Mouse (Mus musculus) cerebellum, adult 9-11 months (tissue): ENCODE results near the gene Fam98b.

Source experiments
- DNase-seq: peaks from one replicate; pipeline ENCODE4 v3.0.0; 2022

Gene Fam98b

DNA sequence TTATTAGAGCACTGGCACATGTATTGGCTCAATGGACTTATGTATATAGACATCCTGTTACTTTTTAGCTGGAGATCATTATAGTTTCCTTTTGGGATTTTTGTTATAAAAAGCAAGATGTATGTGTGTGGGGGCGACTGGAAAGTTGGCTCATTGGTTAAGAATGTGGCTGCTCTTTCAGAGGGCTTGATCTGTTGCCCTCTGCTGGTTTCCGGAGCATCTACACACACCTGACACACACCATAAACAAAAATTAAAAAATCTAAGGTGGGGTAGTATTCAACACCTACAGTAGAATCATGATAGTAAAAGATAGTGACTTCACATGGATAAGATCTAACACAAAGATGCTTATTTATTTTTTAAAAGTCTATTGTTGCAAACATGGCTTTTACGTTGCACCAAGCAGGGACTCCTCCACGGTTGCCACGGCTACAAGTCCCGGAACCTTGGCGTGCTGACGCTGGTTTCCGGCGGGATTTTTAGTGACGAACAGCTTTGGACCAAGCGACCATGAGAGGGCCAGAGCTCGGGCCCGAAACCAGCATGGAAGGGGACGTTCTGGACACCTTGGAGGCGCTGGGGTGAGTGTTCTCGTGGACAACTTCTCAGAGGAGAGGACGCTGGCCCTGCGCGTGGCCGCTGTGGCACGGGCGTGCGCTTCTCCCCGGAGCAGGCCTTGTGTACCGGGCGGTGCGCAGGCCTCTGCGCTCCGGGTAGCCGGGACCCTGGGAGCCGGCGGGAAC is at the start of gene Fam98b:
Fam98b (plus strand) TSS at position 485 of the 746 bp plus-strand sequence.
- peak; percentile 83 for DNase-seq

DNA sequence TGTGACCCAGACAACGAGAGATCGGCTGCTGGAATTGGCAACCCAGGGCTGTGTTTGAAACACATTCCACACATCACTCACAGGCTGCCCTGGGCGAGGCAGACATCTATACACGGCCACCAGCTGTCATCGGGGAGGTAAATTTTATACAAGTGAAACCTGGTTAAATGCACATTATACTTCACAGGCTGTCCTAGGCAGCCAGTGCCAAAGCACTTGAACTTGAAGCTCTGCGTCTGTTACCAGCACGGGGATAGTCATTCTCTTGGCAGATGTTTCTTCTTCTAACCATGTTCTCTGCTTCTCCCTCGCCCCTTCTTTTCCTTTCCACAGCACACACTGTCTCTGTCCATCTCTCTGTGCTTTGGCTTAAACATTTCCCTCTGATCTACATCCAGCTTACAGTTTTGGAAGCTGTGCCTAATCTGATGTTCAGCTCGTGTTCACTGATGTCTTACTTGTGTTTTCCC is 48.6 kb upstream of the Fam98b start:
- DNase-seq: no peak

DNA sequence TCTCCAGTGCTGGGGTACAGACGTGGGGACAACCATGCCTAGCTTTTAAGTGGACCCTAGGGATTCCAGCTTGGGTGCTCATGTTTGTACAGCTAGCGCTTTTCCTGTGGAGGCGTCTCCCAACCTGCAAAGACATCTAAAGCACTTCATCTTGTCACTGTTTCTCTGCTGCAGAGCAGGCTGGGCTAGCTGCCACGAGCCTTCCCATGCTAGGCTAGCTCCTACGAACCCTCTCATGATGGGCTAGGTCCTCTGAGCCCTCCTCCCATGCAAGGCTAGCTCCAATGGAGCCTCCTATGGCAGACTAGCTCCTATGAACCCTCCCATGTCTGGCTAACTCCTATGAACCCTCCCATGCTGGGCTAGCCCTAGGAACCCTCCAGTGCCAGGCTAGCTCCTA is 46.2 kb upstream of the Fam98b start:
- DNase-seq: no peak

DNA sequence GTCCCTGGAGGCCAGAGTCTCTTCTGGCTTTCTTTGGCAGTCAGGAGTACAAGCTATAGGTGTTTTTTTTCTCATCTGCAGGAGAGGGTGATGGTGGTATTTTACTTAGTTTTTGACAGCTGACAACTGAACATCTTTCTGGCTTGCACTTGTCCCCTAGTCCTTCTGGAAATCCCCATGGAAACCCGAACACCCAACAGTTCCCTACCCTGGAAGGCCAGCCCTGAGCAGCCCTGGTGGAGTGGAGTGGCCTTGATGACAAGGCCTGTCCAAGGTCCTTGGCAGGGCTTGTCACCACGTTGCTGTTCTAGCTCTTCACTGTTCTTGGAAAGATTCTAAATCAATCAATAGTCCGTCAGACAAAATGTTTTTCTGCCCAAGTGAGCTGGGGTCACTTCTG is 45.0 kb upstream of the Fam98b start:
- no peak for DNase-seq

DNA sequence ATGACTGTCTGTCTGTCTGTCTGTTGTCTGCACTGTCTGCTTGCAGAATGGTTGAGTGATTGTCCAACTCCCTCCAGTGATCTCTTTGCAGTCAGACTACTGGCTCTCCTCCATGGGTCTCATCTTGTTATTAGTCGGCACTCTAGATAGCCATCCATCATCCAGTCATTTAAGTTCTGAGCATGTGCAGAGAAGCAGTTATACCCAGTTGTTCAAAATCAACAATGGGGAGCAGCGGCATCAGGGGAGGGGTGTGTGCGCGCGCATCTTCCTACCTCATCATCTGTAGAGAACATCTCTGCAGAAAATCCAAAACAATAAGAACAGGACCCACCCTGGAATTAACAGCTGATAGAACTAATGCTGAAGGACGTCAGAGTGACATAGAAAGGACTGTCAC is 44.5 kb upstream of the Fam98b start:
- no peak for DNase-seq

DNA sequence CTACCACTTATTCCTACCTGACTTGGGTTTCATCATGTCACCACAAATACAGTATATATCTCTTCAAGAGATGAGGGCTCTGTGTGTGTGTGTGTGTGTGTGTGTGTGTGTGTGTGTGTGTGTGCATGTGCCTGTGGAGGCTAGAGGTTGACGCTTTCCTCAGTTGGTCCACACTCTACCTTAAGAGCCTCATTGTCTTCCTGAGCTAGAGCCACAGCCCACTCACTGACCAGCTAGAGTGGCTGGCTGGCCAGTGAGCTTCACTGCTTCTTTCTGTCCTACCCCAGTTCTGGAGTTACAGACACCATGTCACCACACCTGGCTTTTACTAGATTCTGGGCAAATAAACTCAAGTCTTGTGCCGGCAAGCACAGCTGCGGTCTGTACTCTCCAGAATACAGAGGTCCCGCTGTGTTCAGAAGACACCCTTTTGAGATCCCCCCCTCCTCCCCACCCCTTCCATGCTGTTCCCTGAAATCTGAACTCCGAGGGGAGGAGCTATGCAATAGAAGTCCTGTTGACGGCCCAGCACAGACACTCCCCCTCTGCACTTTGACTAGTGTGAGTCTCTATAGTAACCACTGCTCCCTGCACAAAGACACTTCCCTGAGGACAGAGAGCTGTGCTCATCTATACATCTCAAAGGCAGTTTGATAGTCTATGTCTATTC is 39.0 kb upstream of the Fam98b start:
- no peak for DNase-seq

DNA sequence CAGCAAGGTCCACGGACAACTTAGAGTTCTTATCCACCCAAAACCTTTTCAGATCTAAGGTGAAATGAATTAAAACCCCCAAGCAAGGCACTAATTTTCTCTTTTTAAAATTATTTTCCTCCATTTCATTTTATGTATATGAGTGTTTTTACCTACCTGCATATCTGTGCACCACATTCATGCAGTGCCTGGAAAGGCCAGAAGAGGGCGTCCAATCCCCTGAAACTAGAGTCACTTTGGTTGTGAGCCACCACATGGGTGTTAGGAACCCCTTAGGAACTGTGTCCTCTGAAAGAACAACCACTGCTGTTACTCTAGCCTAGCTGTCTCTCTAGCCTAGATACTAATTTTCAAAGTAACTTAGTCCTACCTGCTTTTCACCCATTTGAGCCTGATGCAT is 33.4 kb upstream of the Fam98b start:
- DNase-seq: no peak

DNA sequence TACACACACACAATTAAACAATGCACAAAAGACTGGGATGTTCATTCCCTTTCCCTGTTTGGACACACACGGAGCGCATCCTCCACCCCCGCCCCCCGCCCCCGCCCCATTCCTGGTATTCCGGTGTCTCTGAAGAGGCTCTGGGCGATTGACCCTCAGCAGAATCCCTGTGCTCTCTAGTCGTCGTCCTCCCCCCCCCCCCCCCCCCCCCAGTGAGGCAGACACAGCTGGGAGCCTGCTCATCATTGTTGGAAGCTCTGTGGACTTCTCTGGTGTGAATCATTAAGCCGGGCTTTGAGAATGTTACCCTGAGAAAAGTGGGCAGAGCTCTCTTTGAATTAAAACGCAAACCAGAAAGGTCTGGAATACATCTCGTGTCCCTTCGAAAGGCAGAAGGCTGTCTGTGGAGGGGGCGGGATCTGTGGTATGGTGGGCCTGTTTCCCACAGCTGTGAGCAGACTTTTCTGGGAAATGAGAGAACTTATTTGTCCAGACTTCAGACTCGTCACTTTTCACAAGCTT is 31.8 kb upstream of the Fam98b start:
- DNase-seq: no peak

DNA sequence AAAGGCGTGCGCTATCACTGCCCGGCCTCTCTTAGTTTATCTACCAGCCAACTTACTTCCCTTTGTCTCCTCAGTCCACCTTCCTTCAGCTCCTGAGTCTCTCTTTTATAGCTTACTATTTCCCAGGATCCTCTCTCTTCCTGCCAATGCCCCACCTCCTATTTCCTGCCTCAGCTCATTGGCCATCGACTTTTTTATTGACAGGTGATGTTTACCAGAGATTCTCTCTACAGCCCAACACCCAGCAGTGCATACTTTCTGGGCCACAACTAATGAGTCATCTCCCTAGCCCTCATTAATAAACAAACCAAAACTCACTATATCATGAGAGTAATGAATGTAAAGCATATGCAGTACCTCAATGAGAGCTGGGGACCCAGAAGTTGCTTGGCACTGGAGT is 30.0 kb upstream of the Fam98b start:
- DNase-seq: no peak

DNA sequence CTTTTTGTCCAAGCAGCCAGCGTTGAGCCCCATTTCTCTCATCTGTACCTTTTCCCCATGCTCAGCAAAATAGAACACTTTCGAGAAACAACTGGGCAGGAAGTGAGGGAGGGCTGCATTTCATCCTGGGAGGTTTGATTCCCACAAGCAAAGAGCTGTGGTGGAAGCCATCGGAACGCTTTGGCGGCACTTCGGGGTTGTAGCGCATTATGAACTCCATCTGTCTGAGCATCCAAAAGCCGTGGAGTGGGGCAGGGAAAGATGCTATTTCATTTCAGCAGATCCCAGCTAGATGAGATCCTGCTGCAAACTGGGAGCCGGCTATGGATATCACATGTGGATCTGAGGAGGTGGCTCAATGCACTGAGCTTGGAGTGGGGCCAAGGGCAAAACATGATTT is 26.9 kb upstream of the Fam98b start:
- no peak for DNase-seq

DNA sequence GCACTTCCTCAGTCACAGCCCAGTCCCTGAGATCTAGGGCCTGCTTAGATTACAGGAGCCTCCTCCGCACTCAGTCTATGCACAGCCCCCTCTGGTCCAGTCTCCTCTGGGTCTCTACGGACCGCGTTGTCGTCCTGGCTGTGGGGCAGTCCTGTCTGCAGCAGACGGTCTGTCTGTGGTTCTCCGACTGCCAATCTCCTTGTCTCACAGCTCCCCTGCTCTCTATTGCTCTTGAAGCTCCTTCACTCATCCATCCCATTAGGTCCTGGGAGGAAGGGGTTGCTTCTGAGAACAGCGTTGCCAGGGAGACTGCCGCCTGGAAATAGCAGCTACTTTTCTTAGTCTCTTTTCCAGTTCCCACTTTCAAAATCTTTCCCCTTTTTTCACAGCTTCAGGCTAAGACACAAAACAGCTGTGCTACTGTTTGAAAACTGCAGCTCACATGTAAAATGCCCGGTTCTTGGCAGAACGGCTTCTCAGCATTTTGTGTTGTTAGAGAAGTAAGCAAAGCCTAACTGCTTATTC is 20.9 kb upstream of the Fam98b start:
- no peak for DNase-seq

DNA sequence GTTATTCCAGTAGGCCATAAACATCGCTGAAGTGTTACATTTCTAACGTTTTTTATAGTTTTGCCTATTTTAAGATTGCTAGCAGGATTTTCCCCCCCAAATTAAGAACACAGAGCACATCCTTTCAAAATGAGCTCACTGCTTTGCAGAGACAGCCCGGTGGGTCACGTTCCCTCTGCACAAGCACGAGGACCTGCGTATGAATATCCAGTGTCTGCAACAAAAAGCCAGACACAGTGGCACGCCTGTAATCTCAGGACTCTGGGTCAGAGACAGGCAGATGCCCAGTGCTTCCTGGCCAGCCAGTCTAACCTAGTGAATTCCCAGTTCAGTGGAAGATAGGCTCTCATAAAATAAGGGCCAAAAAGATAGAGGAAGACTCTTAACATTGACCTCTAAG is 19.3 kb upstream of the Fam98b start:
- DNase-seq: no peak

DNA sequence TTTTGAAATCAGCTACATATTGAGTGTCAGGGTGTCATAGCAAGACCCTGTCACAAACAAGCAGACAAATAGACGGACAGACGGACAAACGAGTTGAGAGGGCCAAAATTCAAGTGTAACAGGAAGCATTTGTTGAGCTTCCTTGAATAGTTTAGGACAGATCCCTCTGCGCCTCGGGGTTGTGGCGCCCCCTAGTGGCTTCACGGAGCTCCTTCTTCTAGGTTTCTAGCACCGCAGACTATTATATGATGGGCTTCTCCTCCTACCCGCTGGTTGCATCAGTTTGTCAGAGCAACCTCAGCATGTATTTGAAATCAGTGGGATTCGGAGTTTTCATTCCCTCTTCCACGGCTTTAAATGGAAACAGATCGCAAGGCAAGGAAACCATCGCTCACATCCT is 18.3 kb upstream of the Fam98b start:
- DNase-seq: peak; percentile 54

DNA sequence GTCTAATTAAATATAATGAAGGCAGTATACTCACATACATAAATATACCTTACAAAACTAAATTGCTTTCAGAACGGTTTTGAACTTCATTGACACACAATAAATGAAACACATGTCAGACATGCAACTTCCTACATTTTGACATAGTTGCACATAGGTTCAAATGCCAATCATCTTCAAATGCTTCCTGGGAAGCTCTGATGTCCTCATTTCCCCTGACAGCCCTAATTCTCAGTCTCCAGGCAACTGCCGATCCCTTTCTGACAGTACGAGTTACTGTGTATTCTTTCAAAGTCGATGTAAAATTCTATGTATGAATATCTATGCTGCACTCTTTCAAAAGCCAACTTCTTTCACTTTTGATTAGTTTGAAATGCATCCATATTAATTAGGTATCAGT is 7.6 kb upstream of the Fam98b start:
- no peak for DNase-seq

DNA sequence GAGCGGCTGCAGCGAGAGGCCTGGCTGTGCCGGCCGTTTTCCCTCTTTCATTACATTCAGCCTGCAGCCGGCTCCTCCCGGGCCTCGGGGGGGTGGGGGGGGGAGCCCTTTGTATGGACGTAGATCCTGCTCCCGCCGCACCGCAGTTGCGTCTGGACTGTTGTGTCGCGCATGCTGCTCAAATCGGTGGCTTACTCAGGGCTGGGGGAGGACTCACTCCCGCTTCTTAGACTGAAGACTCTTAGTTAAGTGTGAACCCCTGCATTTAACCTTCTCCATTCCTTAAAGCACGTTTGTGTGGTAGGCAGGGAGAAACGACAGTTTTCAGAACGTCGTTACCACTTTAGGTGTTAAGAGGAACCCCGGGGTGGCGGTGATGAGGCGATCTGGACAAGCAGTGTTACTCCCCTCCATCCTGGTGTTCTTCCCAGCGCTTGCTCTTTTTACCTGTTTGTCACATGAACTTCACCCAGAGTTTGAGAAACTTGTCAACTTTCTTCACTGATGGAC is 517 bp downstream of the Fam98b start:
- no peak for DNase-seq

DNA sequence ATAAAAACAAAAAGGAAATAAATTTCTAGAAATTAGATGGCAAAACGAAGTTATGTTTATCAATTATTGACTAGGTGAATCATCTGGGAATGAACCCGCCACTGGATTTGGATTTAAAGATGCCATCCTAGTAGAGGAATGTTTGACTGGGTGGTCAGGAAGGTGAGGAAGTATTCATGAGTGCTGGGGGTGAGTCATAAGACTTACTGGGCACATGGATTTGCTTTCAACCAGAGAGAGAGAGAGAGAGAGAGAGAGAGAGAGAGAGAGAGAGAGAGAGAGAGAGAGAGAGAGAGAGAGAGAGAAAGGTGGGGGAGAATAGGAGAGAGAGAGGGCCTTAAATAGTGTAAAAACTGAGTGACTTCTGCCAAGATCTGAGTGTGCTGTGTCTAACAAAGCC is 5.9 kb downstream of the Fam98b start:
- no peak for DNase-seq

DNA sequence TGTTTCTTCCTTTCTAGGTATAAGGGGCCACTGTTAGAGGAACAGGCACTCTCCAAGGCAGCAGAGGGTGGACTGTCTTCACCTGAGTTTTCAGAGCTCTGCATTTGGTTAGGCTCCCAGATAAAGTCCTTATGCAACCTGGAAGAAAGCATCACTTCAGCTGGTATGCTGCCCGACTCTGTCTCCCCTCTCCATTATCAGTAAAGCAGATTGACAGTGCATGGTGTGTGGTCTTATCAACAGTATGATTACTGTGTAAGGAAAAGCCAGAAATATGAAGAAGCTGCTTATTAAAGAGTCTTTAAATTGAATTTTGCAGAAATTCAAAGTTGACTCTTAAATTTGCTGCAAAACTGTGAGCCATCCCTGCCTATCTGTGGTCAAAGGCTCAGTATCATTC is 8.1 kb downstream of the Fam98b start:
- DNase-seq: no peak

DNA sequence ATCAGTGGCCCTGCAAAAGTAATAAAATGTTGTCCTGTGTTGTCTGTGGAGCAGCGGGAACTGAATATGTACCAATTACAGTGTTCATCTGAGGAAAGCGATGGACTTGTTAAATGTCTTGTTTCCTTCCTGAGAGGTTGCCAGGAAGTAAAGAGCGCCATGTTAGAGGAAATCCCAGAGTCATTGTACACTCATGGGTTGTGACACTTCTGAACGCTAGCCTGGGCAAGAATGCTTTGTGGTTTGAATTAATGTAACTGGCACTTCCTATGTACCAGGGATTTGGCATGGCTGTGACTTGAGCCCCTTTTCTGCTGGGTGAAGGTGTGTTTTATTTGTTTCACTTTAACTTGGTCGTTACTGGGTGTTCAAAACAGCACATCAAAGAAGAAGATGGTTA is 12.6 kb downstream of the Fam98b start:
- no peak for DNase-seq

DNA sequence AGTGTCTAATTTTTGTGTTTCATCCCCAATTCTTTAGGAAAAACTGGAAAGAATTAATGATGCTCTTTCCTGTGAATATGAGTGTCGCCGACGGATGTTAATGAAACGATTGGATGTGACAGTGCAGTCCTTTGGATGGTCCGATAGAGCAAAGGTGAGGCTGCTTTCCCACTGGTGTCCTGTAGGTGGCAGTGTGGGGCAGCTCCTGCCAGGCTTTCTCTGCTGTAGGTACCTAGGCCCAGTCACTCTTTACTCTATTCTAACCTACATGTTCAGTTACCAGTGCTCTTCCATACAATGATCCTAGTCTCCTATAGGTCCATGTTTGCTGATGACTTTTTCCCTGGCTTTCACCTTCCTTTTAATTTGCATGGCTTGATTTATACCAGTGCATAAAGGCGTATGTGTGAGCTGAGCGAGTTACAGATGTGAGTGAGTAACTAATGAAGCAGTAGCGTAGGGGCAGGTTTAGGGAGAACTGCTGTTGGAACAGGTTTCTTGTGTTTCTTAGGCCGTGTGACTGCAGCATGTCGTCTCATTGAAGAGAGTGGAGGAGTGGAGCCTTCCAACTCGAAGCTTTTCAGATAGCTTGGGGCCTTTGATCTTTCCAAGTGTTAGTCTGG is 14.4 kb downstream of the Fam98b start:
- DNase-seq: peak; percentile 40

DNA sequence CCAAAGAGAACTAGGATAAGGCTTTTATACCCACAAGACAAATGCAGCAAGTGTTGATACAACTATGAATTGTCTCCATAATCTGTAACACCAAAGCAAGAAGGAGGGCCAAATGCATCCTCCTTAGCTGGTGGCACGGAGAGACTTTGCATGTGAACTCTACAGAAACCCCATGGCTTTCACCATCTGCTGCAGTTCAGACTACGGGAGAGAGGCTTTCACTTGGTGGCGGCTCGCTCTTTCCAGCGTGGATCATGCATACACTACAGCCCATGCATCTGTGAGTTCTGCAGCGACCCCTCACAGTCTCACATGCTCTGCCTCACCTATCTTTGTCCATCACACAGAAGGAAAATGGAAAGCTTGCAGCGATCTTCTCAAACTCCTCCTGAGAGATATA is 38.8 kb downstream of the Fam98b start:
- peak; percentile 26 for DNase-seq

DNA sequence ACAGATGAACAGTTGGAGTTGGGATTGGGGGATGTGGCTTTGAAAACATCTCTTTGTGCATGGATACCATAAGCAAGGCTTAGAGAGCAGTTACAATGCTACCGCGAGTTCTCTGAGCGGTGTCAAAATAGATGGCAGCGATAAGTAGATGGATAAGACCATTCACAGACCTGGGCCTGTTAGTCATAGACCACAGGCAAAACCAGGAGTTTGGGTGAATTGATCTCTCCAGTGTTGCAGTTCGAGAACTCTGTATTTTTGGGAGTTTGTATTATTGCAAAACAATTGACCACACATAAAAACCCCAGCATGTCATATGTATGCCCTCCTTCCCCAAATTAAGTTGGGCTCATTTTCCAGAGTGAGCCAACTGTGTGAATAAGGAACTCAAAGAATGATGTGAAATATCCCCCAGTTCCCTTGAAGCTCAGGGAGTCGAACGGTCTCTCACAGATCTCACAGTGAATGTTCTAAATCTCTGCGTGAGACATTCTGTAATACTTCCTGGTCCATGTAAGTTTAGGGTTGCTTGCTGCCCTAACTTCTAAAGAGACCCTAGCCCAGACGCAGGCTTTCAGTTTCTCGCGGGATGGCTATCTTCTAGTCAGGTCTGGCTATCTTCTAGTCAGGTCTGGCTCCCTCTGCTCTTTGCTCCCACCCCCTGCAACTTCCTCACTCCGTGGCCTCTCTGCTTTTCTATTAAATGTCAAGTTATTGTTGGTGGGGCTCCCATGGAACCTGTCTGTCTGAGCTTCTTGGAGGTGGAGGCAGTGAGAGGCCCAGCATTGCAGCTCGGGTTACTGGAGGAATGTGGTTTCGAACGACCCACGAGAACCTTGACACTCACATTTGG is 50.3 kb downstream of the Fam98b start:
- no peak for DNase-seq
